Mouse (Mus musculus) lung, embryonic 16.5 days (tissue): ENCODE measurements around the gene 2010111I01Rik. TPM values are rescaled to one million over a fixed set of nuclear protein-coding genes. Genes with fewer than 3 reads are reported as not detected.
A peak's percentile ranks its signal among the peaks of the same experiment; 100 is the strongest.

Experiments used
- ATAC-seq: fragments of 200-750 bp; cut with Nextera tagmentation; 2 replicates; pipeline ENCODE4 v1.8.0; 2017; ENCODE audit warnings: low read depth, mild to moderate bottlenecking, moderate library complexity
- H3K27ac ChIP-seq: fragments of 300-500 bp; sonication (generic); 2 replicates; pipeline ENCODE4 v1.5.1; 2014; ENCODE audit warnings: mild to moderate bottlenecking, control low read depth, low read length
- H3K27me3 ChIP-seq: fragments of 300-500 bp; sonication (generic); 2 replicates; pipeline ENCODE4 v1.6.1; 2014; ENCODE audit warnings: low read depth, low read length, mixed read lengths; ENCODE audit not compliant: control insufficient read depth, insufficient read depth
- H3K36me3 ChIP-seq: fragments of 300-500 bp; sonication (generic); 2 replicates; pipeline ENCODE4 v1.6.1; 2014; ENCODE audit warnings: low read length; ENCODE audit not compliant: control insufficient read depth, insufficient read depth
- H3K4me1 ChIP-seq: fragments of 300-500 bp; sonication (generic); replicated peaks from 2 replicates; pipeline ENCODE4 v1.6.1; 2014; ENCODE audit warnings: low read length, mixed read lengths; ENCODE audit not compliant: control insufficient read depth, insufficient read depth
- H3K4me2 ChIP-seq: fragments of 300-500 bp; sonication (generic); 2 replicates; pipeline ENCODE4 v1.6.1; 2014; ENCODE audit warnings: low read depth, low read length, control low read depth
- H3K4me3 ChIP-seq: fragments of 300-500 bp; sonication (generic); 2 replicates; pipeline ENCODE4 v1.5.1; 2014; ENCODE audit warnings: mild to moderate bottlenecking, low read length, control low read depth
- H3K9ac ChIP-seq: fragments of 300-500 bp; sonication (generic); 2 replicates; pipeline ENCODE4 v1.6.1; 2014; ENCODE audit warnings: low read length, control low read depth
- H3K9me3 ChIP-seq: fragments of 300-500 bp; sonication (generic); 2 replicates; pipeline ENCODE4 v1.6.1; 2016; ENCODE audit warnings: low read length; ENCODE audit not compliant: control insufficient read depth
- WGBS: fragments of 180-500 bp; shearing (Covaris S2); extraction: QIAGEN DNeasy Blood & Tissue Kit; methylation state at CpG from one replicate; pipeline ENCODE4 v1.1.7; 2014; 5-methylcytosine and 5-hydroxymethylcytosine counted together
- polyA plus RNA-seq: library from polyadenylated mRNA; unstranded; fragments of >200 nt; fragmentation: Nextera tagmentation; extraction: Ambion mirVana; gene quantifications from 2 replicates; pipeline ENCODE4 v1.2.1, GENCODE M21; 2015

2010111I01Rik gene
- polyA plus RNA-seq, 1 experiment from 2014 or later: 129 TPM

- WGBS: 47% methylated on average over 7 of the region's 7 CpGs
- ATAC-seq: peak; percentile 75
- H3K27me3 ChIP-seq: no peaks in the 10 kb centered on the region
- no peaks in the 10 kb centered on the region for H3K36me3 ChIP-seq
- peaks cover 15% of the 10 kb centered on the region; the same call in 1 of the 2 replicates for H3K4me1 ChIP-seq
- no peak overlapping the region for H3K9ac ChIP-seq
- no peaks in the 10 kb centered on the region for H3K9me3 ChIP-seq
- H3K27ac ChIP-seq: peak overlapping the region; percentile 47
- no peak overlapping the region for H3K4me2 ChIP-seq
- H3K4me3 ChIP-seq: no peak overlapping the region
These were observed 190.3 kb downstream of the 2010111I01Rik start for GRCm38 (mm10) chr13:63154851-63155571.

DNA sequence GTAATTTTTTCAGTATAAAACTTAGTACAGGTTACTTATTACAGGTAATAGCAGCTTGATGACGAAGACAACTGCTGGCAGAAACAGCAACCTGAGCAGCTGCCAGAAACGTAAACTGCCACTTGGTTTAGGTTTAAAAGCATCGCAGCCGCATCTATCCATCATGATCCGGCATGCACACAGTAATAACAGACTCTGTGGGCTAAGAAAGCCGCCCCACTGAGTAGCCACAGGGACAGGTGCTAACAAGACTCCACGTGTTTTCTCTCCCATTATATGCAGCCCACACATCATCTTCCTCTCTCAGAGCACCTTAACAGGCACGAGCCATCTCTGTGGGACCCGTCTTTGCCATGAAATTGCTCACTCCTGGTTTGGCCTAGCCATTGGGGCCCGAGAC is 191.6 kb downstream of the 2010111I01Rik start:
- ATAC-seq: no peak
- WGBS: 78% methylated on average over 10 of the region's 10 CpGs

DNA sequence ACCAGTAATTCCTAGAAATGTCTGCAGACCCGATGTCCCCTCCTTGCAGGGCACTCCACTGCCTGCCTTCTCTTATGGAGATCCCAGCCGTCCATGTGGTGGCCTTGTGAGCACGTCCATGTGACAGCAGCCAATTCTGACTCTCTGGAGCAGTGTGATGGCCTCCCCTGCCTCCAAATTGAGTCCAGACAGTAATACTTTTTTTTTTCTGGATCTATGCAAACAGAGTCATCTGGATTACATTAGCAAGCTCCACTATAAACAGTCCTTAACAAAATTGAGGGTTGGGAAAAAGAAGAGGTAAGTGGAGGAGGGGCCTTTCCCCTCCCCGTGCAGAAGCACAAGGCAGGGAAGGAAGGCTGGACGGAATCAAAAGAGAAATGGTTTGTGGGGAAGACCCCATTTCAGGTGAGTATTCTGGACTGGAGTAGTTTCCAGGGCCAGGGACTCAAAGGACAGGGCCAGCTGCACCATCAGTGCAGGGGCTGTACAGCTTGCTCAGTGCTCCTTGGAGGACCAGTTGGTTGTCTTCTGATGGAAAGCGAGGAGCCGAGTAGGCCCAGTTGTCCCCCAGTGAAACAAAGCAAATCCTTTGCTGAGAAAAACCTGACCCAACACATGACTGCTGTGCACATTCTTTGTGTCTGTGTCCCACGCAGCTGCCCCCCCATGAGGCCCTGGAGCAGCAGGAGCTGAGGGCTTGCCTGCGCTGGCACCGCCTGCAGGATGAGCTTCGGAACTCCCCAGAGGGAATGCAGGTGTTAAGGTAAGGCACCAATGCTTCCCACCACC is 205.8 kb downstream of the 2010111I01Rik start:
- no peaks in the 10 kb centered on the region for H3K4me1 ChIP-seq
- WGBS: 63% methylated on average over 11 of the region's 11 CpGs
- no peak overlapping the region for H3K9ac ChIP-seq

More for the DNA sequence above, 191.6 kb downstream of the 2010111I01Rik start:
- H3K9ac ChIP-seq: no peak overlapping the region
- H3K27ac ChIP-seq: no peak overlapping the region
- no peak overlapping the region for H3K4me3 ChIP-seq
- no peaks in the 10 kb centered on the region for H3K27me3 ChIP-seq
- no peak overlapping the region for H3K4me2 ChIP-seq
- no peaks in the 10 kb centered on the region for H3K36me3 ChIP-seq
- H3K4me1 ChIP-seq: peaks cover 15% of the 10 kb centered on the region; the same call in 1 of the 2 replicates
- H3K9me3 ChIP-seq: no peaks in the 10 kb centered on the region

DNA sequence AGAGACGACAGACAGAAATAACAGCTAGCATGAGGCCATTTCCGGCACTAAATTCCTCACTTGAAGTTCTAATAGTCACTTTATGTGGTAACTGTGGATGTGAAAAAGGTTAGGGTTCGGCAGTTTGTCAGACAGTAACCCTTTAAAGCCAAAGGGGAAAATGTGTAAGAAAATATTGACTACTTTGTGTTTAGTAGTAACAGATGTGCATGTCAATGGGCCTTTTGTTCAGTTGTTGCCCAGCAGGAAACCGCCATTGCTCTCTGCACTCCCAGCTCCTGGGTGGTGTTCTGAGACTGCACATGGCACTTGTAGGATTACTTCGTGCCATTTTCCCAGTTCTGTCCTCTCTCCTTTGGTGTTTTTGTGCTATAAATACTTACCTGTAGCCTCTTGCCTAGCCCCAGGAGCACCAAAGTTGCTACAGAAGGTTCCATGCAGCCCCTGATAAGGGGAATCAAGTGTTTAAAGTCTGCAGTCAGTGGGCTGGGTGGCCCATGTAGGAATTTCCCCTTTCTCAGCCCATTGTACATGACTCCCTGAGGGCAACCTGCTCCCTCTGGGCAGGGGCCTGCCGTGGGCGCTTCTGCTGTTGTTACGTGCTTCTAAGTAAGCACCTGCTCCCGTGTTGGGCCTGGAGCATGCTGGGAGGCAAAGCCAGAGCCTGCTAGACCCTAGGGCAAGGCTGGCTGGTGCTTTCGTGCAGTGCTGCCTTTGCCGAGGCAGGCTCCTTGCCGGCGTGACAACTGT is 206.8 kb downstream of the 2010111I01Rik start:
- Histone ChIP-seq H3K4me1 (no peaks in the 10 kb centered on the region; the same call in 1 of the 2 replicates), H3K4me3 (no peak overlapping the region), H3K9me3 (no peaks in the 10 kb centered on the region), H3K27me3 (no peaks in the 10 kb centered on the region), H3K9ac (no peak overlapping the region), H3K27ac (no peak overlapping the region), H3K4me2 (no peak overlapping the region), H3K36me3 (no peaks in the 10 kb centered on the region)
- 59% methylated on average over 13 of the region's 13 CpGs for WGBS
- peak; percentile 12; the same call in 1 of the 2 replicates for ATAC-seq

More for the DNA sequence above, 205.8 kb downstream of the 2010111I01Rik start:
- ATAC-seq: peak; percentile 29; the same call in 1 of the 2 replicates
- Histone ChIP-seq H3K4me2 (no peak overlapping the region), H3K27me3 (no peaks in the 10 kb centered on the region), H3K4me3 (no peak overlapping the region), H3K27ac (no peak overlapping the region), H3K36me3 (no peaks in the 10 kb centered on the region), H3K9me3 (no peaks in the 10 kb centered on the region)

- 81% methylated on average over 3 of the region's 3 CpGs for whole genome bisulfite sequencing
- H3K36me3 ChIP-seq: no peaks in the 10 kb centered on the region
- H3K4me2 ChIP-seq: no peak overlapping the region
- H3K4me1 ChIP-seq: no peaks in the 10 kb centered on the region; the same call in 1 of the 2 replicates
- no peaks in the 10 kb centered on the region for H3K27me3 ChIP-seq
- H3K9me3 ChIP-seq: no peaks in the 10 kb centered on the region
- H3K9ac ChIP-seq: no peak overlapping the region
- no peak overlapping the region for H3K4me3 ChIP-seq
- H3K27ac ChIP-seq: no peak overlapping the region
- no peak for ATAC-seq
These were observed 207.4 kb downstream of the 2010111I01Rik start for GRCm38 (mm10) chr13:63172097-63172445.

GRCm38 (mm10) chr13:63174252-63175020 is 209.7 kb downstream of the 2010111I01Rik start:
- Histone ChIP-seq H3K4me3 (no peak overlapping the region), H3K36me3 (no peaks in the 10 kb centered on the region), H3K4me1 (no peaks in the 10 kb centered on the region; the same call in 1 of the 2 replicates), H3K9ac (no peak overlapping the region), H3K4me2 (no peak overlapping the region), H3K27ac (no peak overlapping the region), H3K27me3 (no peaks in the 10 kb centered on the region), H3K9me3 (no peaks in the 10 kb centered on the region)
- peak; percentile 51; the same call in 1 of the 2 replicates for ATAC-seq
- WGBS: 51% methylated on average over 6 of the region's 6 CpGs

DNA sequence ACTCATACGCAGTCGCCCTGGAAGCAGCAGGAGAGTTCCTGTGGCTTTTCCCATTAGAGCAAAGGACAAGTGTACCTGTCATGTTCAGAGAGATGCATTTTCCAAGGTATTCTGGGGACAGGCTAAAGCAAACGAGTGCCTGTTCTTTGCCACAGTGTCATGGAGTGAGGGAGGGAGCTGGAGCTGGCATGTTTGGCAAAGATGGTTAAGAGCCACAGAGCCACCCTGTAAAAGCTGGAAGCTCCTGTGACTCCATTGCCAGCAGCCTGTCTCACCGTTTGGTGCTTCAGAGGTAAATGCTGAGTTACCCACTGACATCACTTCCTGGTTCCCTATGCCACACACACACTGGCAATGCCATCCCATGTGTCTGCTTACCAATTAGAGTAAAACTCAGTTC is 211.4 kb downstream of the 2010111I01Rik start:
- no peaks in the 10 kb centered on the region for H3K36me3 ChIP-seq
- WGBS: 69% methylated on average over 4 of the region's 4 CpGs
- no peak overlapping the region for H3K27ac ChIP-seq
- H3K4me1 ChIP-seq: no peaks in the 10 kb centered on the region; the same call in 1 of the 2 replicates
- no peak overlapping the region for H3K4me3 ChIP-seq
- H3K27me3 ChIP-seq: no peaks in the 10 kb centered on the region
- no peaks in the 10 kb centered on the region for H3K9me3 ChIP-seq
- H3K9ac ChIP-seq: no peak overlapping the region
- ATAC-seq: no peak
- no peak overlapping the region for H3K4me2 ChIP-seq

GRCm38 (mm10) chr13:63177232-63177631 is 212.5 kb downstream of the 2010111I01Rik start:
- no peak overlapping the region for H3K27ac ChIP-seq
- H3K9ac ChIP-seq: no peak overlapping the region
- H3K4me2 ChIP-seq: no peak overlapping the region
- H3K9me3 ChIP-seq: no peaks in the 10 kb centered on the region
- no peaks in the 10 kb centered on the region; the same call in 1 of the 2 replicates for H3K4me1 ChIP-seq
- 83% methylated on average over 4 of the region's 4 CpGs for WGBS
- ATAC-seq: no peak
- no peaks in the 10 kb centered on the region for H3K27me3 ChIP-seq
- H3K36me3 ChIP-seq: no peaks in the 10 kb centered on the region
- H3K4me3 ChIP-seq: no peak overlapping the region
